Mouse (Mus musculus): Measurements from ENCODE around the gene Vapa. TPM values are rescaled to one million over a fixed set of nuclear protein-coding genes. Genes with fewer than 3 reads are reported as not detected.
"Not testable (repeated sequence)": the region's sequence is repeated elsewhere in the genome, so short reads cannot be mapped to it uniquely, and the experiment has no call there.

Vapa gene
- polyA plus RNA-seq, 1 experiment, result 60.4 TPM

GRCm38 (mm10) chr17:65639144-65639543, 25.8 kb upstream of the Vapa start:
- 80% methylated on average over 1 of the region's 1 CpGs for WGBS
- Histone ChIP-seq H3K4me3 (replicated peaks; ENCODE audit: control insufficient read depth, low read depth, low read length) (no peak overlapping the region), H3K27ac (ENCODE audit: control insufficient read depth, insufficient read depth, low read depth, low read length, poor library complexity) (no peak overlapping the region), H3K4me1 (ENCODE audit: control insufficient read depth, insufficient read depth, low read length) (no peaks in the 10 kb centered on the region; the same call in 1 of the 2 replicates)
- TF ChIP-seq POLR2A (IDR thresholded peaks at IDR 0.05; ENCODE audit: borderline replicate concordance, control insufficient read depth, low read depth, low read length), result no peak
- TF ChIP-seq CTCF (IDR thresholded peaks at IDR 0.05; ENCODE audit: control insufficient read depth, insufficient read depth, low read length), result no peak

GRCm38 (mm10) chr17:65635715-65636360, 22.5 kb upstream of the Vapa start:
- Histone ChIP-seq H3K27ac (ENCODE audit: control insufficient read depth, insufficient read depth, low read depth, low read length, poor library complexity) (no peak overlapping the region), H3K4me3 (replicated peaks; ENCODE audit: control insufficient read depth, low read depth, low read length) (no peak overlapping the region), H3K4me1 (ENCODE audit: control insufficient read depth, insufficient read depth, low read length) (no peaks in the 10 kb centered on the region)
- TF ChIP-seq POLR2A (IDR thresholded peaks at IDR 0.05; ENCODE audit: borderline replicate concordance, control insufficient read depth, low read depth, low read length) (no peak), CTCF (IDR thresholded peaks at IDR 0.05; ENCODE audit: control insufficient read depth, insufficient read depth, low read length) (no peak)
- 13% methylated on average over 14 of the region's 14 CpGs for WGBS

- no peaks in the 10 kb centered on the region for H3K4me1 ChIP-seq (ENCODE audit: control insufficient read depth, insufficient read depth, low read length)
- WGBS, result 54% methylated on average over 6 of the region's 6 CpGs
- H3K27ac ChIP-seq (ENCODE audit: control insufficient read depth, insufficient read depth, low read depth, low read length, poor library complexity), result no peak overlapping the region
- no peak for TF ChIP-seq POLR2A (IDR thresholded peaks at IDR 0.05; ENCODE audit: borderline replicate concordance, control insufficient read depth, low read depth, low read length)
- TF ChIP-seq CTCF (IDR thresholded peaks at IDR 0.05; ENCODE audit: control insufficient read depth, insufficient read depth, low read length), result no peak
- no peak overlapping the region for H3K4me3 ChIP-seq (replicated peaks; ENCODE audit: control insufficient read depth, low read depth, low read length)
Measured at GRCm38 (mm10) chr17:65629943-65630342, 16.6 kb upstream of the Vapa start.

- H3K27ac ChIP-seq (ENCODE audit: control insufficient read depth, insufficient read depth, low read depth, low read length, poor library complexity); H3K4me3 ChIP-seq (replicated peaks; ENCODE audit: control insufficient read depth, low read depth, low read length); H3K4me1 ChIP-seq (ENCODE audit: control insufficient read depth, insufficient read depth, low read length): not testable (repeated sequence)
- WGBS, result 77% methylated on average over 13 of the region's 13 CpGs
Measured at GRCm38 (mm10) chr17:65628823-65629532, 15.6 kb upstream of the Vapa start.

- 81% methylated on average over 6 of the region's 6 CpGs for WGBS
- no peak for TF ChIP-seq POLR2A (IDR thresholded peaks at IDR 0.05; ENCODE audit: borderline replicate concordance, control insufficient read depth, low read depth, low read length)
- no peak for TF ChIP-seq CTCF (IDR thresholded peaks at IDR 0.05; ENCODE audit: control insufficient read depth, insufficient read depth, low read length)
- Histone ChIP-seq H3K27ac (ENCODE audit: control insufficient read depth, insufficient read depth, low read depth, low read length, poor library complexity) (no peak overlapping the region), H3K4me3 (replicated peaks; ENCODE audit: control insufficient read depth, low read depth, low read length) (no peak overlapping the region), H3K4me1 (ENCODE audit: control insufficient read depth, insufficient read depth, low read length) (no peaks in the 10 kb centered on the region)
Measured at GRCm38 (mm10) chr17:65626301-65626700, 12.9 kb upstream of the Vapa start.

- Histone ChIP-seq H3K4me3 (replicated peaks; ENCODE audit: control insufficient read depth, low read depth, low read length) (no peak overlapping the region), H3K27ac (ENCODE audit: control insufficient read depth, insufficient read depth, low read depth, low read length, poor library complexity) (no peak overlapping the region), H3K4me1 (ENCODE audit: control insufficient read depth, insufficient read depth, low read length) (no peaks in the 10 kb centered on the region)
- TF ChIP-seq CTCF (IDR thresholded peaks at IDR 0.05; ENCODE audit: control insufficient read depth, insufficient read depth, low read length), result no peak
- TF ChIP-seq POLR2A (IDR thresholded peaks at IDR 0.05; ENCODE audit: borderline replicate concordance, control insufficient read depth, low read depth, low read length), result no peak
- WGBS, result 87% methylated on average over 6 of the region's 6 CpGs
Measured at GRCm38 (mm10) chr17:65625563-65625962, 12.2 kb upstream of the Vapa start.

- Histone ChIP-seq H3K4me3 (replicated peaks; ENCODE audit: control insufficient read depth, low read depth, low read length) (no peak overlapping the region), H3K4me1 (ENCODE audit: control insufficient read depth, insufficient read depth, low read length) (no peaks in the 10 kb centered on the region), H3K27ac (ENCODE audit: control insufficient read depth, insufficient read depth, low read depth, low read length, poor library complexity) (no peak overlapping the region)
- TF ChIP-seq POLR2A (IDR thresholded peaks at IDR 0.05; ENCODE audit: borderline replicate concordance, control insufficient read depth, low read depth, low read length), result no peak
- no peak for TF ChIP-seq CTCF (IDR thresholded peaks at IDR 0.05; ENCODE audit: control insufficient read depth, insufficient read depth, low read length)
Measured at GRCm38 (mm10) chr17:65623130-65623529, 9.8 kb upstream of the Vapa start.

- no peak overlapping the region for H3K4me3 ChIP-seq (replicated peaks; ENCODE audit: control insufficient read depth, low read depth, low read length)
- H3K27ac ChIP-seq (ENCODE audit: control insufficient read depth, insufficient read depth, low read depth, low read length, poor library complexity), result no peak overlapping the region
- TF ChIP-seq POLR2A (IDR thresholded peaks at IDR 0.05; ENCODE audit: borderline replicate concordance, control insufficient read depth, low read depth, low read length) (no peak), CTCF (IDR thresholded peaks at IDR 0.05; ENCODE audit: control insufficient read depth, insufficient read depth, low read length) (no peak)
- WGBS, result 91% methylated on average over 2 of the region's 2 CpGs
- no peaks in the 10 kb centered on the region for H3K4me1 ChIP-seq (ENCODE audit: control insufficient read depth, insufficient read depth, low read length)
Measured at GRCm38 (mm10) chr17:65618431-65618830, 5.1 kb upstream of the Vapa start.

All from bone marrow, adult 2 months (tissue).